Mouse (Mus musculus): ENCODE data around the gene Lrrc39. TPM values are rescaled to one million over a fixed set of nuclear protein-coding genes. Genes with fewer than 3 reads are reported as not detected.

Gene Lrrc39
- total and polyA plus RNA-seq, 2 experiments from 2014 or later, result 0.23 TPM; not detected in 1

DNA sequence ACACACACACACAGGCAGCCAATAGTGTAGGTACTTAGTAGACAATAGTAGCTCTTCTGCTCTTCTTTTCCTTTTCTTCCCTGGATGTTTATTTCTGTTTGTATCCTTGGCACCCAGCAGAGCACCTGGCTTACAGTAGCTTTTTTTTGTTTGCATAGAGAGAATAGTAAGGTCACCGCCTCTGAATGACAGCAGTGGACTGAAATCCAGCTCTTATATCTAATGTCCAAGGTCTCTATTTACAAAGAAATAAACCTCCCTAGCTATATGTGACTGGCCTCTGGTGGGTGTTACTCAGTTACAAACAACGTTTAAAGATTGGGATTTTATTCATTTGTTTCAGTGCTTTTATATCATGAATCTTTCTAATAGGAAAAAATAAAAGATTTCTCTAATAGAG is 36.9 kb downstream of the Lrrc39 start:
- no peak for DNase-seq (ENCODE audit: low spot score)
- Histone ChIP-seq H3K4me3 (ENCODE audit: low read depth, low read length) (no peak overlapping the region), H3K36me3 (ENCODE audit: insufficient read depth, low read length) (no peaks in the 10 kb centered on the region), H3K4me2 (ENCODE audit: low read depth, low read length, poor library complexity, severe bottlenecking) (no peak overlapping the region), H3K27me3 (ENCODE audit: insufficient read depth, low read length) (no peaks in the 10 kb centered on the region), H3K9me3 (ENCODE audit: low read length) (no peaks in the 10 kb centered on the region), H3K4me1 (ENCODE audit: insufficient read depth, low read length) (no peaks in the 10 kb centered on the region), H3K9ac (replicated peaks; ENCODE audit: low read length, poor library complexity, severe bottlenecking) (no peak overlapping the region), H3K27ac (ENCODE audit: low read depth, low read length) (no peak overlapping the region)
- no peak for TF ChIP-seq CTCF (IDR thresholded peaks at IDR 0.05)
- WGBS, result 88% methylated on average over 2 of the region's 2 CpGs
- ATAC-seq (ENCODE audit: low FRiP score), result no peak

GRCm38 (mm10) chr3:116601005-116601404 is 38.2 kb downstream of the Lrrc39 start:
- Histone ChIP-seq H3K27ac (ENCODE audit: low read depth, low read length) (no peak overlapping the region), H3K9ac (replicated peaks; ENCODE audit: low read length, poor library complexity, severe bottlenecking) (no peak overlapping the region), H3K4me2 (ENCODE audit: low read depth, low read length, poor library complexity, severe bottlenecking) (no peak overlapping the region), H3K27me3 (ENCODE audit: insufficient read depth, low read length) (no peaks in the 10 kb centered on the region), H3K36me3 (ENCODE audit: insufficient read depth, low read length) (no peaks in the 10 kb centered on the region), H3K4me1 (ENCODE audit: insufficient read depth, low read length) (no peaks in the 10 kb centered on the region), H3K9me3 (ENCODE audit: low read length) (no peaks in the 10 kb centered on the region), H3K4me3 (ENCODE audit: low read depth, low read length) (no peak overlapping the region)
- WGBS, result 92% methylated on average over 5 of the region's 5 CpGs
- TF ChIP-seq CTCF (IDR thresholded peaks at IDR 0.05), result no peak
- ATAC-seq (ENCODE audit: low FRiP score) (no peak), DNase-seq (ENCODE audit: low spot score) (no peak)

- Histone ChIP-seq H3K9me3 (ENCODE audit: low read length) (no peaks in the 10 kb centered on the region), H3K4me1 (ENCODE audit: insufficient read depth, low read length) (no peaks in the 10 kb centered on the region), H3K36me3 (ENCODE audit: insufficient read depth, low read length) (no peaks in the 10 kb centered on the region), H3K27ac (ENCODE audit: low read depth, low read length) (no peak overlapping the region), H3K4me2 (ENCODE audit: low read depth, low read length, poor library complexity, severe bottlenecking) (no peak overlapping the region), H3K27me3 (ENCODE audit: insufficient read depth, low read length) (no peaks in the 10 kb centered on the region), H3K9ac (replicated peaks; ENCODE audit: low read length, poor library complexity, severe bottlenecking) (no peak overlapping the region), H3K4me3 (ENCODE audit: low read depth, low read length) (no peak overlapping the region)
- WGBS, result 91% methylated on average over 5 of the region's 5 CpGs
- no peak for TF ChIP-seq CTCF (IDR thresholded peaks at IDR 0.05)
- DNase-seq (ENCODE audit: low spot score) (no peak), ATAC-seq (ENCODE audit: low FRiP score) (no peak)
Measured at GRCm38 (mm10) chr3:116601781-116602180, 39.0 kb downstream of the Lrrc39 start.

DNA sequence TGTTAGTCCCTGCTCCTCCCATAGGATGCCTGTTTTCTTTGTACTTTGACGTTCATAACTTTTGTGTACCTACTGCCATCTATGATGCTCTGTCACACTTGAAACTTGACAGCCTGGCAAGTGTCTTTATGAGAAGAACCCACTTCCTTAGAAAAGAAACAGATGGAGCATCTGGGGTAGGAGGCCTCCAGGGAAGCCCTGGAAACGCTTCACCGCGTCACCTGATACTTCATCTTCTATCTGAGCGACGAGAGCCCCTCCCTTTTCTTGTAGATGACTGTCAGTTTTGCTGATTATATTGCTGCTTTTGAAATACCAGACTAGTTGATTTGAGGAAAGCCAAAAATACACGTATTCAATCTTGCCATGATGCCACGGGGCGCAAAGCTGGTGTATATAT is 41.8 kb downstream of the Lrrc39 start:
- H3K9me3 ChIP-seq (ENCODE audit: low read length), result no peaks in the 10 kb centered on the region
- H3K4me2 ChIP-seq (ENCODE audit: low read depth, low read length, poor library complexity, severe bottlenecking), result no peak overlapping the region
- no peaks in the 10 kb centered on the region for H3K27me3 ChIP-seq (ENCODE audit: insufficient read depth, low read length)
- ATAC-seq (ENCODE audit: low FRiP score) (no peak), DNase-seq (ENCODE audit: low spot score) (peak; percentile 28)
- no peaks in the 10 kb centered on the region for H3K36me3 ChIP-seq (ENCODE audit: insufficient read depth, low read length)
- H3K4me1 ChIP-seq (ENCODE audit: insufficient read depth, low read length), result no peaks in the 10 kb centered on the region
- H3K4me3 ChIP-seq (ENCODE audit: low read depth, low read length), result no peak overlapping the region
- no peak overlapping the region for H3K9ac ChIP-seq (replicated peaks; ENCODE audit: low read length, poor library complexity, severe bottlenecking)
- WGBS, result 81% methylated on average over 9 of the region's 9 CpGs
- TF ChIP-seq CTCF (IDR thresholded peaks at IDR 0.05), result no peak
- no peak overlapping the region for H3K27ac ChIP-seq (ENCODE audit: low read depth, low read length)

DNA sequence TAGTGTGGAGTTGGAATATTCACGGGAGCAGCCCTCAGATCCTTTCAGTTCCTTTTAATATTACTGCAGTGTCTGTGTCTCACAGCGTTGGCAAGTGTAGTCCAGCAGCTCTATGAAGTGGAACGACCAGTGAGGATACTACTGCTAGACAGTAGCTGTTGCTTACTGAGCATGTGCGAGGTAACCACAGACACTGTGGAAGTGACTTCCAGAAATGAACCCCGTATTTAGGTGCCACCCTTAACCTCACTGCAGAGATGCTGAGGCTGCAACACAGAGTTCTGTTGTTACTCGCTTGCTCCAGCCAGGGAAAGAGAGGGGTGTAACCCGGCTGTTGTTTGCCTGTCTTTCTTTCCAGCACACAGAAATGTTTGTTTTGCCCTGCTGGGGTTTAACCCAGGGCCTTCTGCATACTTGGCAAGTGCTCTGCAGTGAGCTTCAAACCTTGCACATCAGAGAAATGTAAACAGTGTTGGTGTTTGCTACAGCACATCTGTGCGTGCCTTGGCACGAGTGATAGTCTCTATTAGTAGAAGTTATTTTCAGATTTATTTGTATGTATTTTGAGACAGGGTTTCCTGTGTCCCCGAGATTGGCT is 51.6 kb downstream of the Lrrc39 start, which contains the start of gene Trmt13:
TSS of gene Trmt13 (minus strand) at position 293 of the 598 bp plus-strand sequence.
- H3K4me1 ChIP-seq (ENCODE audit: insufficient read depth, low read length), result no peaks in the 10 kb centered on the region
- DNase-seq (ENCODE audit: low spot score) (peak; percentile 4), ATAC-seq (ENCODE audit: low FRiP score) (no peak)
- TF ChIP-seq CTCF (IDR thresholded peaks at IDR 0.05), result no peak
- no peak within 1 kb of the TSS for H3K4me3 ChIP-seq (ENCODE audit: low read depth, low read length)
- H3K27me3 ChIP-seq (ENCODE audit: insufficient read depth, low read length), result no peaks in the 10 kb centered on the region
- H3K9ac ChIP-seq (replicated peaks; ENCODE audit: low read length, poor library complexity, severe bottlenecking), result no peak within 1 kb of the TSS
- peaks cover 12% of the 10 kb centered on the region for H3K36me3 ChIP-seq (ENCODE audit: insufficient read depth, low read length)
- 76% methylated on average over 10 of the region's 10 CpGs for WGBS
- H3K4me2 ChIP-seq (ENCODE audit: low read depth, low read length, poor library complexity, severe bottlenecking), result no peak within 1 kb of the TSS
- H3K27ac ChIP-seq (ENCODE audit: low read depth, low read length), result no peak within 1 kb of the TSS
- H3K9me3 ChIP-seq (ENCODE audit: low read length), result no peaks in the 10 kb centered on the region

DNA sequence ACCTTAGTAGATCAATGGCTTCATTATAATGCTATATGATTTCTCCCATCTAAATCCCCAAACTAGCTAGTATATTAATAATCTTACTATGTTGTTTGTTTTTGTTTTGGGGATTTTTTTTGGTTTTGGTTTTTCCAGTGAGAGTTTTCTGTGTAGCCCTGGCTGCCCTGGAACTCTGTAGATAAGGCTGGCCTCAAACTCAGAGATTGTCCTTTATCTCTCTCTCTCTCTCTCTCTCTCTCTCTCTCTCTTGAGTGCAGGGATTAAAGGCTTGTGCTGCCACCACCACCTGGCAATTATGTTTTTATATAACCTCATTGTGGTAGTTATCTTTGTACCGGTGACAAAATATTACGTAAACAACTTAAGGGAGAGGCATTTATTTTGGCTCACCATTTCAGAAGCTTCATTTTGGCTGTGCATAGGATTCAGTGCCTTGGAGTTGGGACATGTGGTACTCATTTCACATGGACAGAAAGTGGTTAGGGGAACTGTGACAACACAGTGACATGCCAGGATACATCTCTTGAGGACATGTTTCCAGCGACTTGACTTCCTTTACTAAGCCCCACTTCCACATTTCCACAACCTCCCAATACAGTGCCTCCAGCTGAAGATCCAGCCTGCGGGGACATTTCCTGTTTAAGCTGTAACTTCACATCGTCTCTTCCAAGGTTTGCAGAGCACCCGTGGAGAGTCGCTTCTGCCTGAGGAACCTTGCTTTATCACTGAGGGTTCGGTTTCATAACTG is 52.7 kb downstream of the Lrrc39 start:
- no peak for TF ChIP-seq CTCF (IDR thresholded peaks at IDR 0.05)
- Histone ChIP-seq H3K4me1 (ENCODE audit: insufficient read depth, low read length) (no peaks in the 10 kb centered on the region), H3K4me2 (ENCODE audit: low read depth, low read length, poor library complexity, severe bottlenecking) (no peak overlapping the region), H3K9me3 (ENCODE audit: low read length) (no peaks in the 10 kb centered on the region), H3K4me3 (ENCODE audit: low read depth, low read length) (no peak overlapping the region), H3K36me3 (ENCODE audit: insufficient read depth, low read length) (peaks cover 11% of the 10 kb centered on the region), H3K27me3 (ENCODE audit: insufficient read depth, low read length) (no peaks in the 10 kb centered on the region), H3K27ac (ENCODE audit: low read depth, low read length) (no peak overlapping the region), H3K9ac (replicated peaks; ENCODE audit: low read length, poor library complexity, severe bottlenecking) (no peak overlapping the region)
- DNase-seq (ENCODE audit: low spot score) (no peak), ATAC-seq (ENCODE audit: low FRiP score) (no peak)
- WGBS, result 91% methylated on average over 8 of the region's 8 CpGs

Measured in midbrain, postnatal 0 days (tissue).